Mouse (Mus musculus) hindbrain, postnatal 0 days (tissue): Measurements from ENCODE around the gene Hist1h1c. TPM values are rescaled to one million over a fixed set of nuclear protein-coding genes. Genes with fewer than 3 reads are reported as not detected.
"Not testable (repeated sequence)": the region's sequence is repeated elsewhere in the genome, so short reads cannot be mapped to it uniquely, and the experiment has no call there.

ENCODE experiments used
- ATAC-seq: fragments of 200-750 bp; cut with Nextera tagmentation; 2 replicates; pipeline ENCODE4 v1.8.0; 2017; ENCODE audit warnings: mild to moderate bottlenecking, moderate TSS enrichment, moderate library complexity
- DNase-seq: peaks from one replicate; pipeline ENCODE4 v3.0.0-alpha.2; 2015; ENCODE audit warnings: low spot score
- H3K27ac ChIP-seq: fragments of 300-500 bp; sonication (generic); 2 replicates; pipeline ENCODE4 v1.5.1; 2014; ENCODE audit warnings: mild to moderate bottlenecking
- H3K27me3 ChIP-seq: fragments of 300-500 bp; sonication (generic); 2 replicates; pipeline ENCODE4 v1.6.1; 2014; ENCODE audit warnings: low read length, mixed read lengths; ENCODE audit not compliant: insufficient read depth
- H3K36me3 ChIP-seq: fragments of 300-500 bp; sonication (generic); 2 replicates; pipeline ENCODE4 v1.6.1; 2014; ENCODE audit warnings: low read length, mixed read lengths; ENCODE audit not compliant: insufficient read depth
- H3K4me1 ChIP-seq: fragments of 300-500 bp; sonication (generic); 2 replicates; pipeline ENCODE4 v1.6.1; 2014; ENCODE audit warnings: antibody characterized with exemption, low read length, mixed read lengths; ENCODE audit not compliant: insufficient read depth
- H3K4me2 ChIP-seq: fragments of 300-500 bp; sonication (generic); 2 replicates; pipeline ENCODE4 v1.6.1; 2014; ENCODE audit warnings: low read depth, mild to moderate bottlenecking, low read length, moderate library complexity, mixed read lengths
- H3K4me3 ChIP-seq: fragments of 300-500 bp; sonication (generic); 2 replicates; pipeline ENCODE4 v1.5.1; 2014; ENCODE audit warnings: low read length
- H3K9ac ChIP-seq: fragments of 300-500 bp; sonication (generic); replicated peaks from 2 replicates; pipeline ENCODE4 v1.6.1; 2014; ENCODE audit warnings: mild to moderate bottlenecking, low read length, moderate library complexity, mixed read lengths
- H3K9me3 ChIP-seq: fragments of 300-500 bp; sonication (generic); 2 replicates; pipeline ENCODE4 v1.6.1; 2016; ENCODE audit warnings: low read length, mixed read lengths
- CTCF ChIP-seq: IDR thresholded peaks from 2 replicates; pipeline ENCODE4 v1.5.1; 2016; ENCODE audit warnings: antibody characterized with exemption, control low read depth, low read depth
- WGBS: fragments of 180-500 bp; shearing (Covaris S2); extraction: QIAGEN DNeasy Blood & Tissue Kit; methylation state at CpG from one replicate; pipeline ENCODE4 v1.1.7; 2014; 5-methylcytosine and 5-hydroxymethylcytosine counted together
- polyA plus RNA-seq: library from polyadenylated mRNA; unstranded; fragments of >200 nt; fragmentation: Nextera tagmentation; extraction: Ambion mirVana; gene quantifications from 2 replicates; pipeline ENCODE4 v1.2.1, GENCODE M21; 2015
- total RNA-seq: library from RNA; depleted of rRNA; stranded (reverse); fragments of >200 nt; gene quantifications from 2 replicates; pipeline ENCODE4 v1.2.3, GENCODE M21; 2014

The Hist1h1c gene
- total and polyA plus RNA-seq, 2 experiments from 2014 or later: 31.4 to 508 TPM

- ATAC-seq (no peak), DNase-seq (no peak)
- no peaks in the 10 kb centered on the region for H3K9me3 ChIP-seq
- 85% methylated on average over 5 of the region's 5 CpGs for WGBS
- no peak for TF ChIP-seq CTCF
- H3K4me2 ChIP-seq: no peak overlapping the region
- H3K4me3 ChIP-seq: no peak overlapping the region
- H3K9ac ChIP-seq: no peak overlapping the region
- no peak overlapping the region for H3K27ac ChIP-seq
- H3K4me1 ChIP-seq: no peaks in the 10 kb centered on the region
- H3K36me3 ChIP-seq: no peaks in the 10 kb centered on the region
- H3K27me3 ChIP-seq: no peaks in the 10 kb centered on the region
These were observed 22.2 kb upstream of the Hist1h1c start for GRCm38 (mm10) chr13:23716261-23717042.

- DNase-seq (no peak), ATAC-seq (no peak)
- Histone ChIP-seq H3K9me3 (no peaks in the 10 kb centered on the region), H3K27me3 (no peaks in the 10 kb centered on the region), H3K4me3 (no peak overlapping the region), H3K4me1 (no peaks in the 10 kb centered on the region), H3K27ac (no peak overlapping the region), H3K9ac (no peak overlapping the region), H3K36me3 (no peaks in the 10 kb centered on the region), H3K4me2 (no peak overlapping the region)
- no peak for TF ChIP-seq CTCF
- 55% methylated on average over 11 of the region's 11 CpGs for WGBS
These were observed 21.4 kb upstream of the Hist1h1c start for GRCm38 (mm10) chr13:23717176-23717575.

GRCm38 (mm10) chr13:23717593-23718245 lies 20.9 kb upstream of the Hist1h1c start:
- not testable (repeated sequence) for H3K27me3 ChIP-seq, H3K4me2 ChIP-seq, H3K9me3 ChIP-seq, H3K27ac ChIP-seq, H3K4me3 ChIP-seq, ATAC-seq, DNase-seq, H3K4me1 ChIP-seq, H3K9ac ChIP-seq, H3K36me3 ChIP-seq
- 13% methylated on average over 2 of the region's 2 CpGs for WGBS

- Histone ChIP-seq H3K9ac (no peak overlapping the region), H3K36me3 (no peaks in the 10 kb centered on the region), H3K9me3 (no peaks in the 10 kb centered on the region), H3K4me2 (no peak overlapping the region), H3K27me3 (no peaks in the 10 kb centered on the region), H3K4me1 (no peaks in the 10 kb centered on the region), H3K27ac (no peak overlapping the region), H3K4me3 (no peak overlapping the region)
- WGBS: 67% methylated on average over 4 of the region's 4 CpGs
- DNase-seq (no peak), ATAC-seq (no peak)
- TF ChIP-seq CTCF: no peak
These were observed 14.4 kb upstream of the Hist1h1c start for GRCm38 (mm10) chr13:23724239-23724638.

- Histone ChIP-seq H3K27me3 (no peaks in the 10 kb centered on the region), H3K27ac (no peak overlapping the region), H3K4me3 (no peak overlapping the region), H3K9me3 (no peaks in the 10 kb centered on the region), H3K4me2 (no peak overlapping the region), H3K9ac (no peak overlapping the region), H3K36me3 (no peaks in the 10 kb centered on the region), H3K4me1 (no peaks in the 10 kb centered on the region)
- no peak for TF ChIP-seq CTCF
- 36% methylated on average over 1 of the region's 1 CpGs for WGBS
- DNase-seq (no peak), ATAC-seq (no peak)
These were observed 13.4 kb upstream of the Hist1h1c start for GRCm38 (mm10) chr13:23725213-23725612.

- Histone ChIP-seq H3K27me3 (no peaks in the 10 kb centered on the region), H3K27ac (no peak overlapping the region), H3K4me2 (no peak overlapping the region), H3K9ac (no peak overlapping the region), H3K9me3 (no peaks in the 10 kb centered on the region), H3K4me3 (no peak overlapping the region), H3K36me3 (no peaks in the 10 kb centered on the region), H3K4me1 (no peaks in the 10 kb centered on the region)
- no peak for TF ChIP-seq CTCF
- no peak for DNase-seq
- WGBS: 71% methylated on average over 18 of the region's 18 CpGs
- ATAC-seq: no peak
These were observed 10.0 kb upstream of the Hist1h1c start for GRCm38 (mm10) chr13:23728472-23729191.
